Mouse (Mus musculus) MEL-GATA-1-ER (cell line): ENCODE measurements around the gene Arhgap25.
A peak's percentile ranks its signal among the peaks of the same experiment; 100 is the strongest.
"Not testable (repeated sequence)": the region's sequence is repeated elsewhere in the genome, so short reads cannot be mapped to it uniquely, and the experiment has no call there.

ENCODE experiments used
- DNase-seq: peaks from one replicate; pipeline ENCODE4 v3.0.0-alpha.2; 2012; ENCODE audit warnings: low read depth; ENCODE audit errors: extremely low read depth

Arhgap25 gene

GRCm38 (mm10) chr6:87532953-87533710 lies at the start of gene Arhgap25:
Gene Arhgap25 (minus strand): TSS chr6:87533259.
- DNase-seq: peak; percentile 60

- peak; percentile 28 for DNase-seq
Measured at GRCm38 (mm10) chr6:87582456-87582855, 49.4 kb upstream of the Arhgap25 start.

GRCm38 (mm10) chr6:87581581-87581980 lies 48.5 kb upstream of the Arhgap25 start:
- no peak for DNase-seq

- no peak for DNase-seq
Measured at GRCm38 (mm10) chr6:87581071-87581470, 48.0 kb upstream of the Arhgap25 start.

GRCm38 (mm10) chr6:87578247-87578646 lies 45.2 kb upstream of the Arhgap25 start:
- DNase-seq: no peak

- no peak for DNase-seq
Measured at GRCm38 (mm10) chr6:87576648-87577330, 43.7 kb upstream of the Arhgap25 start.

GRCm38 (mm10) chr6:87571863-87572262 lies 38.8 kb upstream of the Arhgap25 start:
- not testable (repeated sequence) for DNase-seq

GRCm38 (mm10) chr6:87567686-87568593 lies 34.9 kb upstream of the Arhgap25 start:
- DNase-seq: no peak

- no peak for DNase-seq
Measured at GRCm38 (mm10) chr6:87565166-87565565, 32.1 kb upstream of the Arhgap25 start.

- no peak for DNase-seq
Measured at GRCm38 (mm10) chr6:87564356-87564755, 31.3 kb upstream of the Arhgap25 start.

GRCm38 (mm10) chr6:87553724-87554123 lies 20.7 kb upstream of the Arhgap25 start:
- no peak for DNase-seq

GRCm38 (mm10) chr6:87552054-87552807 lies 19.2 kb upstream of the Arhgap25 start:
- DNase-seq: no peak

GRCm38 (mm10) chr6:87547836-87548235 lies 14.8 kb upstream of the Arhgap25 start:
- DNase-seq: no peak

- no peak for DNase-seq
Measured at GRCm38 (mm10) chr6:87547431-87547830, 14.4 kb upstream of the Arhgap25 start.

GRCm38 (mm10) chr6:87545331-87546217 lies 12.5 kb upstream of the Arhgap25 start:
- DNase-seq: no peak

- DNase-seq: peak; percentile 75
Measured at GRCm38 (mm10) chr6:87542027-87542426, 9.0 kb upstream of the Arhgap25 start.

GRCm38 (mm10) chr6:87541171-87541571 lies 8.1 kb upstream of the Arhgap25 start:
- DNase-seq: peak; percentile 69

GRCm38 (mm10) chr6:87538376-87539270 lies 5.6 kb upstream of the Arhgap25 start:
- no peak for DNase-seq

GRCm38 (mm10) chr6:87537678-87538077 lies 4.6 kb upstream of the Arhgap25 start:
- no peak for DNase-seq
